Mouse (Mus musculus) E14TG2a.4 (cell line): ENCODE results near the gene Rag1.

Experiments used
- CTCF ChIP-seq: conservative IDR thresholded peaks from 2 replicates; pipeline ENCODE4 v1.5.1; 2014; ENCODE audit warnings: low read length
- POU5F1 ChIP-seq: IDR thresholded peaks from 2 replicates; pipeline ENCODE4 v1.6.1; 2014; ENCODE audit warnings: low read length, borderline replicate concordance

DNA sequence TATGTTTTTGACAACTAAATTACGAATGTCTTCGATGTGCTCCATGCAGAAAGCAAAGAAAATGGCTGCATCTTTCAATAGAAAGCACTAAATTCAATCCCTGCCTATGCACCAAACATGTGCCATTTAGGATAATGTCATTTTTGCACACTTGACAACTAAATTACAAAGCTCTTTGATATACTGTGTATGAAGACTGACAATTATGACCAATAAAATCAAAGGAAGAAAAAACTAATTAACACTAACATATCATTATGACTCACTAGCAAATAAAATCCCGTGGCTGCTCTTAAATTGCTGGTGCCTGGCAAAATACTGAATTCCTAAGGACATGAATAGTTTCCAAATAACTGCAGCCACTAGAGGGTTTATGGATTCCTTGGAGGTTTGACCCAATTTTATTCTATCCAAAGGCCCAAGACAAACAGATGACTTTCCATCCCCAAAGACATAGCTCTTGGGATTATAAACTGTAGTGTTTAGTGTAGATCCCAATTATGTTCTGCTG, 9.4 kb downstream of the Rag1 start:
- TF ChIP-seq CTCF = no peak
- no peak for TF ChIP-seq POU5F1
